Mouse (Mus musculus) forebrain, postnatal 0 days (tissue): ENCODE data around the gene Cfap161. TPM values are rescaled to one million over a fixed set of nuclear protein-coding genes. Genes with fewer than 3 reads are reported as not detected.

Experiments used
- ATAC-seq: fragments of 200-750 bp; cut with Nextera tagmentation; 2 replicates; pipeline ENCODE4 v1.8.0; 2017; ENCODE audit warnings: mild to moderate bottlenecking, moderate library complexity
- DNase-seq: peaks from one replicate; pipeline ENCODE4 v3.0.0-alpha.2; 2015
- H3K27ac ChIP-seq: fragments of 300-500 bp; sonication (generic); 2 replicates; pipeline ENCODE4 v1.5.1; 2014; ENCODE audit warnings: low read depth, mild to moderate bottlenecking, antibody characterized with exemption, low read length, moderate library complexity, mixed read lengths
- H3K27me3 ChIP-seq: fragments of 300-500 bp; sonication (generic); 2 replicates; pipeline ENCODE4 v1.6.1; 2014; ENCODE audit warnings: mild to moderate bottlenecking, low read length, mixed read lengths; ENCODE audit not compliant: insufficient read depth
- H3K36me3 ChIP-seq: fragments of 300-500 bp; sonication (generic); 2 replicates; pipeline ENCODE4 v1.6.1; 2014; ENCODE audit warnings: mild to moderate bottlenecking, moderate library complexity; ENCODE audit not compliant: insufficient read depth
- H3K4me1 ChIP-seq: fragments of 300-500 bp; sonication (generic); 2 replicates; pipeline ENCODE4 v1.6.1; 2014; ENCODE audit warnings: antibody characterized with exemption; ENCODE audit not compliant: insufficient read depth
- H3K4me2 ChIP-seq: fragments of 300-500 bp; sonication (generic); 2 replicates; pipeline ENCODE4 v1.6.1; 2014; ENCODE audit warnings: low read depth, mild to moderate bottlenecking, moderate library complexity
- H3K4me3 ChIP-seq: fragments of 300-500 bp; sonication (generic); 2 replicates; pipeline ENCODE4 v1.5.1; 2014; ENCODE audit warnings: low read depth, low read length, mixed read lengths
- H3K9ac ChIP-seq: fragments of 300-500 bp; sonication (generic); 2 replicates; pipeline ENCODE4 v1.6.1; 2014; ENCODE audit warnings: mild to moderate bottlenecking
- H3K9me3 ChIP-seq: fragments of 300-500 bp; sonication (generic); 2 replicates; pipeline ENCODE4 v1.6.1; 2016; ENCODE audit warnings: low read length
- CTCF ChIP-seq: sonication (generic); IDR thresholded peaks from 2 replicates; pipeline ENCODE4 v1.5.1; 2016; ENCODE audit warnings: antibody characterized with exemption, control low read depth, low read depth
- WGBS: fragments of 180-500 bp; shearing (Covaris S2); extraction: QIAGEN DNeasy Blood & Tissue Kit; methylation state at CpG from one replicate; pipeline ENCODE4 v1.1.7; 2014; 5-methylcytosine and 5-hydroxymethylcytosine counted together
- polyA plus RNA-seq: library from polyadenylated mRNA; unstranded; fragments of >200 nt; fragmentation: Nextera tagmentation; extraction: Ambion mirVana; gene quantifications from 2 replicates; pipeline ENCODE4 v1.2.1, GENCODE M21; 2015
- total RNA-seq: library from RNA; depleted of rRNA; stranded (reverse); fragments of >200 nt; gene quantifications from 2 replicates; pipeline ENCODE4 v1.2.3, GENCODE M21; 2014

Gene Cfap161
- total and polyA plus RNA-seq, 2 experiments from 2014 or later: 2.7 to 3.9 TPM

DNA sequence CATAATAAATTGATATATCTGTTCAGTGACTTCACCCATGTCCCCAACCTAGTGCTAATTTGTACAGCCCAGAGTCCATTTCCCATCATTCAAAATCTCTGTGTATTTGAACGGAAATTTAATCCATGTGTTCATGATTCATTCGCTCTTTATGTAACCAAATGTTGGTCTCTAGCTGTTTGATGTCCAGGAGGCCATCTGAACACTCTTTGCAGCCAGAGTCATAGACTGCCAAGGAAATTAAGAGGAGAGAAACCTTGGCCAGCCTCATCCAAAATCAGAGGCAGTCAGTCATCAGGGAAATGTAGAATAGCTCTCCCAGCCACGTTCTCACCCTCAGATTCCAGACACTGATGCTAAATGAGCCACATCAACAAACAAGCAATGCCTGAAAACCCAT lies 31.0 kb downstream of the Cfap161 start:
- H3K27me3 ChIP-seq: no peaks in the 10 kb centered on the region
- H3K4me2 ChIP-seq: no peak overlapping the region
- no peak overlapping the region for H3K27ac ChIP-seq
- H3K9ac ChIP-seq: no peak overlapping the region
- H3K9me3 ChIP-seq: no peaks in the 10 kb centered on the region
- no peaks in the 10 kb centered on the region for H3K36me3 ChIP-seq
- DNase-seq: no peak
- ATAC-seq: no peak
- no peak for TF ChIP-seq CTCF
- WGBS: 61% methylated on average over 3 of the region's 3 CpGs
- H3K4me3 ChIP-seq: no peak overlapping the region
- no peaks in the 10 kb centered on the region for H3K4me1 ChIP-seq

DNA sequence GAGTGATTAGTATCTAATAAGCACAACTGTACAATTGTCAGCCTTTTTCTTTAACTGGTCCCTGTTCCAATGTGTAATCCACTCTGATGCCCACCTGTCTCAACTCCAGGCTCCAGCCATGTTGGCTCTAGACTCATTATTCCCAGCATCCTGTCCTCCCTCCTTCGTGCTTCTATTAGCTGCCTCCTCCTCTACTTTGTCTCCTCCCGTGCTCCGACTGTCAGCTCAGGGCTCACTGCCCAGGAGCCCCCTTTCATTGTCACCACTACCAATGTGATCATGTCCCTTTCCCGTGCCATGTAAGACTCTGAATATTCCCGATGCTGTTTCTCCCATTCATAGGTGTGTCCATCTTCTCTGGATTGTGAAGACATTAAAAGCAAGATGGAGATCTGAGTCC lies 32.3 kb downstream of the Cfap161 start:
- Histone ChIP-seq H3K9ac (no peak overlapping the region), H3K36me3 (no peaks in the 10 kb centered on the region), H3K4me3 (no peak overlapping the region), H3K4me1 (no peaks in the 10 kb centered on the region), H3K9me3 (no peaks in the 10 kb centered on the region), H3K27ac (no peak overlapping the region), H3K27me3 (no peaks in the 10 kb centered on the region), H3K4me2 (no peak overlapping the region)
- no peak for DNase-seq
- TF ChIP-seq CTCF: no peak
- no peak for ATAC-seq
- WGBS: 78% methylated on average over 5 of the region's 5 CpGs

DNA sequence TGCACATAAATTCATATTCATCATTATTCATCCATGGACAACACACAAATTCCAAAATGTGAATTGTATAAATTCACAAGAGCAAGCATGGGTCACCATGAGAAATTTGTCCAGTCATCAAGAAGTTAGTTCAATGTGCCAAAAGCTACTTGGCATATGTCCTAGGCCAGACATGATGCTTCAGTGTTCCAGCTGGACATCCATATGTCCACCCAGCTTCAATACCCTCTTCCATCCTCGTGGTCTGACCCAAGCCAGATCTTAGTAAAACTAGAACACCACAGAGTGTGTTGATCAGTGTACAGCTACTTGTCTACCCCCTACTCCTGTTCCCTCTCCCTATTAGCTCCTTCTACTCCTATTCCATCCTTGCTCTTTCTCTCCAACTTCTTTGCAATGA lies 43.6 kb downstream of the Cfap161 start:
- Histone ChIP-seq H3K4me1 (no peaks in the 10 kb centered on the region), H3K9me3 (no peaks in the 10 kb centered on the region), H3K36me3 (no peaks in the 10 kb centered on the region), H3K27me3 (no peaks in the 10 kb centered on the region), H3K9ac (no peak overlapping the region), H3K4me2 (no peak overlapping the region), H3K4me3 (no peak overlapping the region), H3K27ac (no peak overlapping the region)
- DNase-seq: no peak
- no peak for ATAC-seq
- WGBS: 66% methylated on average over 1 of the region's 1 CpGs
- no peak for TF ChIP-seq CTCF

DNA sequence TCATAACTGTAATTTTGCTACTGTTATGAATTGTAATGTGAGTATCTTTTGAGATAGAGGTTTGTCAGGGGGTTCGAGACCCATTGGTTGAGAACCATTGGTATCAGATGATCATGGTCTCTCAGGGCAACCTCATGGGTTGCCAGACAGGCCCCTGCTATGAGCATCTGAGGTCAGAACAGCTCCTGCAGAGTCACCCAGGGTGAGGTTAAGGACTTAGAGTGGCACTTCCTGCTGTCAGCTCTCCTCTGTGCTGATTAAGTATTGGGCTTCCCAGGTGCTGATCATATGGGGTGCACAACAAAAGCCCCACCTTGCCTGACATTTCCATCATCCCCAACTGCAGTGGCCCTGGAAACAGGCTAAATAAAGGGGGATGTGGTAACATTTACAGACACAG lies 46.3 kb downstream of the Cfap161 start:
- DNase-seq: no peak
- no peak overlapping the region for H3K4me3 ChIP-seq
- no peak overlapping the region for H3K9ac ChIP-seq
- no peaks in the 10 kb centered on the region for H3K27me3 ChIP-seq
- no peak overlapping the region for H3K4me2 ChIP-seq
- H3K36me3 ChIP-seq: no peaks in the 10 kb centered on the region
- no peak for ATAC-seq
- H3K27ac ChIP-seq: no peak overlapping the region
- no peak for TF ChIP-seq CTCF
- no peaks in the 10 kb centered on the region for H3K9me3 ChIP-seq
- WGBS: 100% methylated on average over 1 of the region's 1 CpGs
- H3K4me1 ChIP-seq: peaks cover 5% of the 10 kb centered on the region; the same call in 1 of the 2 replicates

DNA sequence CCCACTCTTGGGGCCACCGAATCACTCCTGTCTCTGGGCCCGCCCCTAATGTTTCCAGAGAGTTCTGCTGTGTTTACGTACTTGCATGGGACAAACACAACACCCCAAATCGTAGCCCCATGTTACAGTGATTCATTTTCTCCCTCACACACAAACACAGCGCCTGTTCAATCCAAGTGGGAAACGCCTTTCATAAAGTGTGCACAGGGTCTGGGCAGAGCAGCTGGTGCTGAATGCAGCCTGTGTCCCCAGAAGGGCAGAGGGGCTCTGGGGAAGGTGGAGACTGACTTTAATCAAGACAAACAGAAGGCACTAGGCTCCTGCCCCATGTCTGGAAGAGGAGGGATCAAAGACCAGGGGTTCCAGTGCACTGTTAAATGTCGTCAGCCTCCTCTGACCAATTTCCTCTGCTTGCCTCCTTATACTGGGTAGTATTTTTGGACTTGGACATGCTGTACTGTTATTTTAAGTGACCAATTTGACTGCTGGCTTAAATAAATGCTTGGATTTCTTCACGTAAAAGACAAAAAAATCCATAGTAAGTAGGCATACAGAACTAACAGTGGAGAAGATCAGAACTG lies 48.5 kb downstream of the Cfap161 start:
- ATAC-seq (no peak), DNase-seq (no peak)
- TF ChIP-seq CTCF: no peak
- Histone ChIP-seq H3K9me3 (no peaks in the 10 kb centered on the region), H3K36me3 (no peaks in the 10 kb centered on the region), H3K9ac (no peak overlapping the region), H3K27ac (no peak overlapping the region), H3K27me3 (no peaks in the 10 kb centered on the region), H3K4me3 (no peak overlapping the region), H3K4me1 (peaks cover 5% of the 10 kb centered on the region; the same call in 1 of the 2 replicates), H3K4me2 (no peak overlapping the region)
- 60% methylated on average over 8 of the region's 8 CpGs for WGBS

DNA sequence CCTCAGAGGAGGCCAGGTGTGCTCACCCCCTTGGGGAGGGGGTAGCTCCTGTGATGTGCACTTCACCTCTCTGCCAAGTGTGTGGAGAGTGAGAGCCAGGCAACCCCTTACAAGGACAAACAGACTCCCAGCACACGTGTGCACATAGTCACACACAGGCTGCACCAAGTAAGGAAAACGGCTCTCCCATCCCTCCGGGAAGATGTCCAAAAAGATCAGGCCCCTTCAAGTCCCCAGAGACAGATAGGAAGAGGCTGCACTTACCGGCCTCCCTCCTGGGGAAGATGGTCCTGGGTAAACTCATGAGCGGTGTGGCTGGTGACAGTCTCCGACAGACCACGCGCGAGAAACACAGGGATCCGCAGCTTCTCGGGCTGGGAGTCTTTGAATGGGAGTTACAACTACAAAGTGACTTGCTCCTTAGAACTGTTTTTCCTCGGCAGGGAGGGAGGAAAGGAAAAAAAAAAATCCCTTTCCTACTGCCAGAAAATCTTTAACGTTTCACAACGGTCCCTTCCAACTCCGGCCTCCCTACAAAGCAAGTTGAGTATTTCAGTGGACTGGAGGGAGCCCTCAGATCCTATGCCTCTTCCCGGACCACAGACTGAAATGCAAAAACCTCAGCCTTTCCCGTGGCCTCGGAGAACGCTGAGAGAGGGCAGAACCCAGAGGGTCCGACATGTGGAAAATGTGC lies 49.1 kb downstream of the Cfap161 start, which contains the start of gene Il16:
Il16 (minus strand) TSS at position 314 of the 694 bp plus-strand sequence.
- TF ChIP-seq CTCF: no peak
- H3K9ac ChIP-seq: no peak within 1 kb of the TSS
- H3K4me1 ChIP-seq: peaks cover 5% of the 10 kb centered on the region; the same call in 1 of the 2 replicates
- no peak within 1 kb of the TSS for H3K4me3 ChIP-seq
- no peaks in the 10 kb centered on the region for H3K9me3 ChIP-seq
- ATAC-seq: 0 out of 2 replicates have a peak, but pooled peaks have one; percentile 10
- no peaks in the 10 kb centered on the region for H3K27me3 ChIP-seq
- no peak for DNase-seq
- H3K27ac ChIP-seq: no peak within 1 kb of the TSS
- H3K36me3 ChIP-seq: no peaks in the 10 kb centered on the region
- WGBS: 52% methylated on average over 20 of the region's 20 CpGs
- H3K4me2 ChIP-seq: 0 out of 2 replicates have a peak within 1 kb of the TSS, but pooled peaks have one; percentile 5

DNA sequence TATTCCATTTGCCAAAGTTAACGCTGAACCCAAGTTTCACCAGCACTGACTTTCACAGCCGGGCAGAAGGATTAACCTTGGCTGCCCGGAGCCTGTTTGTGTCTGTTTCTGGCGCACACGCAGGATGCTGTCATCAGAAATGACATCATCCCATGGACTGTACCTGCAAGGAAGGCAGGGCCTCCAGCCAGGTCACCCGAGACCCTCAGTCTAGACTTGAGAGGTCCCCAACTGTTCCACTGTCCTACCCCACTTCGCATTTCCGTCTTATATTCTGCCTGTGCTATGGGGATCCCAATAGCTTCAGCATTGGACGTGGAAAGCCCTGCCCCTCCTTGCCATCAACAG lies 49.6 kb downstream of the Cfap161 start:
- TF ChIP-seq CTCF: no peak
- Histone ChIP-seq H3K4me3 (no peak overlapping the region), H3K9me3 (no peaks in the 10 kb centered on the region), H3K36me3 (no peaks in the 10 kb centered on the region), H3K27me3 (no peaks in the 10 kb centered on the region), H3K27ac (no peak overlapping the region), H3K9ac (no peak overlapping the region), H3K4me1 (peaks cover 5% of the 10 kb centered on the region; the same call in 1 of the 2 replicates), H3K4me2 (no peak overlapping the region)
- peak; percentile 8; the same call in 1 of the 2 replicates for ATAC-seq
- WGBS: 67% methylated on average over 9 of the region's 9 CpGs
- DNase-seq: no peak
